Mouse (Mus musculus): ENCODE data around the gene Slc41a2.

Gene Slc41a2

DNA sequence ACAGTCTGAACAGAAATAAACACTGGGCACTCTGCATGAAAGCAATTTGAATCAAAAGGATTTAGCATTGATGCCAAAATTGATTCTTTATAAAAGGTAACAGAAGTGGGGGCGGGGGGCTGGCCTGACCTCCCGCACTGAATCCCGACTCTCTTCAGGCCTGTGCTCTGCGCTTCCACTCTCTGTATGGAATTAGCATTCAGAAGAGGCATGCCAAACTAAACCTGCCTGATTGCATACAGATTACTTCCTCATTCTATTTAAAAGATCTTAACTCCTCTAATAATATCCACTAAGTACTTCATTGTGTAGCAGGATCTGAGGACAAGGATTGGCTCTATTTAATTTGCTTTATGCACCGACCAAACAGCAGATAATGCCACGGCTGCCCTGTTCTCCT is 16.2 kb downstream of the Slc41a2 start:
- in situ Hi-C loops (cut with MboI; ENCODE audit: unreplicated experiment in 2 of 2) = no loop called here

GRCm38 (mm10) chr10:83320870-83321269 is 16.8 kb downstream of the Slc41a2 start:
- in situ Hi-C loops (cut with MboI; ENCODE audit: unreplicated experiment in 2 of 2) = no loop called here

GRCm38 (mm10) chr10:83320396-83320795 is 17.3 kb downstream of the Slc41a2 start:
- in situ Hi-C loops (cut with MboI; ENCODE audit: unreplicated experiment in 2 of 2) = no loop called here

GRCm38 (mm10) chr10:83313033-83313432 is 24.6 kb downstream of the Slc41a2 start:
- in situ Hi-C loops (cut with MboI; ENCODE audit: unreplicated experiment in 2 of 2) = no loop called here

DNA sequence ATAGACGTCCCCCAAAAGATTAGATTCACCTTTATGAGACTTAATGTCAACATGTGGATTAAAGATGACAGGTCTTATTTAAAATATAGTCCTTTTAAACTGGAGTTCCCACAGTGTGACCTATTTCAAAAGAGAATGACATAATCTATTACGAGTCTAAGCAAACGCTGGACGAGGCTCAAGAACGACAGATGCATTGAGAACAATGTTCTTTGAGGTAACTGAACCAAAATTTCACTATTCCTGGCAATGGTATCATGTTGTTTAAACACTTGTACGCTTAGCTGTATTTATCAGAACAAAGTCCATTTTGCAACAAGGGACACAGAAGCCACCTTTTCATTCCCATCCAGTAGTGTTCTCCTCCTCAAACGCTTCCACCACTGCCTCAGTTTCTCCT is 27.3 kb downstream of the Slc41a2 start:
- in situ Hi-C loops (cut with MboI; ENCODE audit: unreplicated experiment in 2 of 2) = no loop called here

GRCm38 (mm10) chr10:83301687-83302086 is 36.0 kb downstream of the Slc41a2 start:
- in situ Hi-C loops (cut with MboI; ENCODE audit: unreplicated experiment in 2 of 2) = no loop called here

GRCm38 (mm10) chr10:83301054-83301453 is 36.6 kb downstream of the Slc41a2 start:
- in situ Hi-C loops (cut with MboI; ENCODE audit: unreplicated experiment in 2 of 2) = no loop called here

- in situ Hi-C loops (cut with MboI; ENCODE audit: unreplicated experiment in 2 of 2) = no loop called here
These were observed 40.7 kb downstream of the Slc41a2 start for GRCm38 (mm10) chr10:83297017-83297416.

DNA sequence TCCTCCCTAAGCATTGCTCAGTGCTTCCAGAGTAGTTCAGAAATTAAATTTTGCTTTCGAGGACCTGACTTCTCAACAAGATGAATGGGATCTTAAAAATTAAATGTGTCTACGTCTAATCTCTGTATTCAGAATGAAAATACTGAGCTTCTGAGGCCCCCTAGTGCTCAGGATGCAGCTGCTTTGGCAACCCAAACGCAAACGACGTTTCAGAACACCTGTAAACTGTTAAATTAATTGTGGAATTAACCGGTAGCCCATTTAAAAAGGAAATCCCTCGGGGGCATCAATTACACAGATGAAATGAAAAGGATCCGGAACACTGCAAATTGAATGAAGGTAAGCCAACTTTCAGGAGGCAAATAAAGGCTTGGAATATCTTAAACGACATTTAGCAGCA is 42.9 kb downstream of the Slc41a2 start:
- in situ Hi-C loops (cut with MboI; ENCODE audit: unreplicated experiment in 2 of 2) = no loop called here

GRCm38 (mm10) chr10:83293352-83293751 is 44.3 kb downstream of the Slc41a2 start:
- in situ Hi-C loops (cut with MboI; ENCODE audit: unreplicated experiment in 2 of 2) = no loop called here

- in situ Hi-C loops (cut with MboI; ENCODE audit: unreplicated experiment in 2 of 2) = no loop called here
These were observed 46.0 kb downstream of the Slc41a2 start for GRCm38 (mm10) chr10:83291731-83292130.

DNA sequence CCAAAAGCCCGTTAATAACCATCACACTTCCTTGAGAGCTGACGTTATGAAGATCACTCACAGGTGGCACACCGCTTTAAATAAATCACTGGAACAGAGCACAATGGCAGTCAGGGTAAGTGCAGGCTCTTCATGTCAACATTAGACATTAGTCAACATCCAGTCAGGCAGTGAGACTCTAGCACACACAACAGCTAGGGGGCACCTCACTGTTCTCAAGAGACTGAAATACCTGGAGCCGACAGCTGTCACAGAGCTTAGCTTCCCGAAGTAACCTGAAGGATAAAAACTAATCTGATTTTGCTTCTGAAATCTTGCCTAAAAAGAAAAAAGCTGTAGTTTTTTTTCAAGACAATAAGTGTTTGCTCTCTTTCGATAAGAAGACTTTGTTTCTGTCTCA is 49.9 kb downstream of the Slc41a2 start:
- in situ Hi-C loops (cut with MboI; ENCODE audit: unreplicated experiment in 2 of 2) = no loop called here

GRCm38 (mm10) chr10:83286399-83286798 is 51.3 kb downstream of the Slc41a2 start:
- in situ Hi-C loops (cut with MboI; ENCODE audit: unreplicated experiment in 2 of 2) = no loop called here

- in situ Hi-C loops (cut with MboI; ENCODE audit: unreplicated experiment in 2 of 2) = no loop called here
These were observed 51.9 kb downstream of the Slc41a2 start for GRCm38 (mm10) chr10:83285724-83286256.

GRCm38 (mm10) chr10:83284916-83285315 is 52.8 kb downstream of the Slc41a2 start:
- in situ Hi-C loops (cut with MboI; ENCODE audit: unreplicated experiment in 2 of 2) = no loop called here

- in situ Hi-C loops (cut with MboI; ENCODE audit: unreplicated experiment in 2 of 2) = no loop called here
These were observed 71.0 kb downstream of the Slc41a2 start for GRCm38 (mm10) chr10:83266731-83267130.

DNA sequence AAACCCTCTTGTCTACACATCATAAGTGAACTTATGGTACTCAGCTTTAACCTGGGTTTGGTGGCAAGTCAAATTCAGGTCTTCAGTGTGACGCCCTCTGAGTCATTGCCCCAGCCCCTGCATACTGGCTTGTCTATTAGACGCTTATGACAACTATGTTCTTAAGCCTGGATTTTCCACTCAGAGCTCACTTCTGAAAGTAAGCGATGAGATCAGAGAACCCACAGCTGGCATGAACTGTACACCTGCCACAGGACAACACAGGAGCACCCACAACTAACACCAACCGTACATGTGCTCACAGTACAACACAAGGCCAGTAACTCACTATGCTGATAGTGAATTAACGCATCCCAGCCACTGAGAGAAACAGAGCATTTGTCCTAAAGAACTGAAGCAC is 71.4 kb downstream of the Slc41a2 start:
- in situ Hi-C loops (cut with MboI; ENCODE audit: unreplicated experiment in 2 of 2) = no loop called here

- in situ Hi-C loops (cut with MboI; ENCODE audit: unreplicated experiment in 2 of 2) = no loop called here
These were observed 73.0 kb downstream of the Slc41a2 start for GRCm38 (mm10) chr10:83264680-83265079.

- in situ Hi-C loops (cut with MboI; ENCODE audit: unreplicated experiment in 2 of 2) = no loop called here
These were observed 73.6 kb downstream of the Slc41a2 start for GRCm38 (mm10) chr10:83264056-83264455.

DNA sequence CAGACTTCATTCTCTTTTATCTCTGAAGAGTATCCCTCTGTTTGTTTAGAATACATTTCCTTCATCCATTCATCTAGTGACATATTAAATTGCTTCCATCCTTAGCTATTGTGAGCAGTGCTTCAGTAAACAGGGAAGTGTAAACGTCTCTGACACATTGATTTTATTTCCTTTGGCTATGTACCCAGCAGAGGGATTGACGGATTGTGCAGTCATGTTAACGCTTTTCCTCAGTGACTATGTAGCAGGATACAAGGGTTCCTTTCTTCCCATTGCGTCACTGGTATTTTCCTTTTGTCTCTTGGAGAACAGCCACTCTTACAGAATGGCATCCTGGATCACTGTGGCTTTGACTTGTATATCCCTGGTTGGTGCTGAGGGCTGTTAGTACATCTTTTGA is 76.4 kb downstream of the Slc41a2 start:
- in situ Hi-C loops (cut with MboI; ENCODE audit: unreplicated experiment in 2 of 2) = no loop called here

- in situ Hi-C loops (cut with MboI; ENCODE audit: unreplicated experiment in 2 of 2) = loop anchor here in 1 of 2 experiments (10.0 kb wide), 1 partner anchor 253 kb away; no protein-coding TSS in a partner anchor
These were observed 86.3 kb downstream of the Slc41a2 start for GRCm38 (mm10) chr10:83251377-83251776.

DNA sequence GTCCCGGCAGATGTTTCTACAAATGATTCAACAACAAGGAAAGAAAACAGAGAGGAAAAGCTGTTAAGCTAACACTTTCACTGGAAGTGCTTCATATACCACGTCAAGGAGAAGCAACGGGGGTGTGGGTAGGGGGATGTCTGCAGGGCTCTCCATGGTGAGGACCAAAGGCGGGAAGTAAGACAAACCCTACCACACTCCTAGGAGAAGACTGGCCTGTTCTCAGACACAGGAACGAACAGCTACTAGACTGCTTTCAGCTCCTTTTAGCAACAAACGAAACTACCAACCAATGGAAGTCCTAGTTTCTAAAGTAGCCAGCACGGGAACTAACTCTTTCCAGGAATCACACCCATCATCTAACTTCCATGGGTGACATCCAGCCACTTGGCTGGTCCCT is 89.6 kb downstream of the Slc41a2 start:
- in situ Hi-C loops (cut with MboI; ENCODE audit: unreplicated experiment in 2 of 2) = no loop called here

DNA sequence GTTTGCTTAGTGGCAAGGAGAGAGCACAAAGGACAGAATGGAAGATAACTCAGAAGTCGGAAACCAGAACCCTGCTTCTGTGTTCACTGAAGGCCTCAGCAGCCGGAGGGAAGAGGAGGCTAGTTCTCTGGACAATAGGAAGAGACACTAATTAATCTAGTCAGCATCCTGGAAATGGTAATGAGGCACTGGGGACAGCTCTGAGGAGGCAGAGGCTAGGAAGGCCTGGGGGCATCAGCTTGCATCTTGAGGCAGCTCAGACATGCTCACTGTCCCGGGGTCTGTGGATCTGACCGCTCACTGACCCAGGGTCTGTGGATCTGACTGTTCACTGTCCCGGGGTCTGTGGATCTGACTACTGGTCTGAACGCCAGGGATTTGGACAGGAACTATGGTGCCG is 92.0 kb downstream of the Slc41a2 start:
- in situ Hi-C loops (cut with MboI; ENCODE audit: unreplicated experiment in 2 of 2) = no loop called here
